Mouse (Mus musculus) gastrocnemius, postnatal 25 days (tissue): ENCODE measurements around the gene Cdkl5. TPM values are rescaled to one million over a fixed set of nuclear protein-coding genes. Genes with fewer than 3 reads are reported as not detected.

Source experiments
- total RNA-seq, 2 experiments: library from RNA; stranded (reverse); gene quantifications; 1 replicate in 1 of 2; 2 replicates in 1 of 2; pipeline ENCODE4 v1.2.3; 2021

The Cdkl5 gene
- total RNA-seq, 2 experiments from 2014 or later, result 0.95 to 1.1 TPM

Other genes with a start within 250 kb of the Cdkl5 start
- under 1 TPM; 0.27 to 0.28 TPM for gene Rs1, start 226.7 kb downstream of the Cdkl5 start, total RNA-seq
- not detected for gene Gja6, start 87.7 kb downstream of the Cdkl5 start, total RNA-seq
- under 1 TPM; 0.24 to 0.26 TPM for gene Scml2, start 122.5 kb upstream of the Cdkl5 start, total RNA-seq